Mouse (Mus musculus): ENCODE results near the gene Mylk4.

Mylk4 gene

DNA sequence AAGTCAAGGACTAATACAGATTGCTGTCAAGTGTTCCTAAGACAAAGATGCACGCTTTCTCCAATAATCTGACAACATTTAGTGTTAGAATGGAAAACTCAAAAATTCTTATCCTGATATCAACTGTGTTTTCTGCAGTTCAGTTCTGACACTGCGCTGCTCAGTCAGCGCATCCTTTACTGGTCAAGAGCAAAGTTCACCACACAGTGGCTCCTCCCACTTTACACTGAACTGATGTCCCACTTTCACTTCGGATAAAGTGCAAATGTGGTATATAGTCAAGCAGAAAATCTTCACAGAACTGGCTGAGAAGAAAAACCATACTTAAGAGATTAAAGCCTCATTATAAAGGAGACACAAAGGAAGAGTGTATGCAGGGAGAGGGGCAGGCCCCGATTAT, 11.4 kb upstream of the Mylk4 start:
- DNase-seq = no peak

DNA sequence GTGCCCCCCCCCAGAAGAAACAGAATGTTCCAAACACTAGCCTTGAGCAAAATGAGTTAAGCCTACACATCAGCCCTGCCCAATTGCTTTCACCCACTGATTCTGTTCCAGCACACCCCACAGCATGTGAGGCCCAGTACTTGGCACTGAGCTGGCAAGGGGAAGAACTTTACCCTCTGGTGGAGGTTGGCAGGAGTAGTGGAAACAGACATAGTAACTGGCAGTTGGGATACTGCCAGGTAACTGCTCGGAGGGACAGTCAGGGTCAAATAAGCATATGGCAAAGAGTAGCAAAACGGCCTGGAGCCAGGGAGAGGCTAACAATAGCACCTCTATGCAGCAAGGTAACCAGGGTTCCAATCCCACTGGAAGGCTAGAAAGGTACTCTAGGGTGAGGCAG, 10.9 kb upstream of the Mylk4 start:
- peak; percentile 98 for DNase-seq

DNA sequence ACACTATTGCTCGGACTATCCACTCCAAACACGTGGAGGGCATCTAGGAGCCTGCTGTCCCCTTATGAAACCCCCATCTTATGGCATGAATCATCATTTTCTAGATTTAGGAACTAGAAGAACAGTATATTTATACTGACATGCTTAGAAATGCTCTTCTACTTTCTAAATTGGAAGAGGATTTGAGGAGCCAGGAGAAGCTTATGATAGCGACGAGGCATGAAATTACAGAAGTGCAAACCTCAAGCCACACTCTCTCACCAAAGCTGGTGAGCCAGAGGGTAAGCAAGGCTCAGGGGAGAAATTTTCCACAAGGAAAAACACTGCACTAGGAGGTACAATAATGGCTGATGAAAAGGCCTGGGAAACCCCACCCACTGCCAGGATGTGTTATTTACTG, 6.0 kb upstream of the Mylk4 start:
- DNase-seq = no peak

DNA sequence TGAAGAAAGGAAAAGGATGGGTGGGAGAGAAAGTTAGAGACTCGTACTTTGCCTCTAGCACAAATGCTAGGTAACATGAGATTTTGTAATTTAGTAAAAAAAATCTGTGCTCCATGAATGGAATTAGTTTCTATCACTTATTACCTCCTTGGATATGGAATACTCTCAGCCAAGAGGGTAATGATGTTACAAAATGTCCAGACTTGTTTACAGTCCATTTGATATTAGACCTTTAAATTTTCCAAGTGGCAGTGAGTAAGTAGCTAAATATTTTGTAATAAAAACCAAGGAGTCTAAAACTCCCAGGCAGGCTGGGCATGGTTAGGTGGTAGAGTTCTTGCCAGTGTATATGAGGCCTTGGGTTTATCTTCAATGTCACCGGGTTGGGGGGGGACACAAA, 3.8 kb upstream of the Mylk4 start:
- DNase-seq = no peak

DNA sequence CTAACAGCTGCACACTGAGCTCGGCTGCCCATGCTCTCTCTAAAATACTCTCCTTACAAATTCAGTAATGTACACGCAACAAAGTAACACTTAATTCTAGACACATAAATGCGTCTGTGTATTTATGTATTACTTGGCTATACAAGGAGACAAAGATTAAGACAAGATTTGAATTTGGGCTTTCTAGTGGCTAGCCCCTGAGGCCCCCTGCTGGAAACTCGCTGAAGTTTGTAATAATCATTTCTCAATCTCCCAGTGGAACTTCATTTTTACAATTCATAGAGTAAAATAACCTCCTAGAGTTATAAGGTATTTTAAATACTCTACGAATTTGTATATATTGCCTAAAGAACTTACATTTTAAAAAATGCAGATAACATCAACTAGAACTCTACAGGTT, 699 bp downstream of the Mylk4 start:
- DNase-seq = no peak

DNA sequence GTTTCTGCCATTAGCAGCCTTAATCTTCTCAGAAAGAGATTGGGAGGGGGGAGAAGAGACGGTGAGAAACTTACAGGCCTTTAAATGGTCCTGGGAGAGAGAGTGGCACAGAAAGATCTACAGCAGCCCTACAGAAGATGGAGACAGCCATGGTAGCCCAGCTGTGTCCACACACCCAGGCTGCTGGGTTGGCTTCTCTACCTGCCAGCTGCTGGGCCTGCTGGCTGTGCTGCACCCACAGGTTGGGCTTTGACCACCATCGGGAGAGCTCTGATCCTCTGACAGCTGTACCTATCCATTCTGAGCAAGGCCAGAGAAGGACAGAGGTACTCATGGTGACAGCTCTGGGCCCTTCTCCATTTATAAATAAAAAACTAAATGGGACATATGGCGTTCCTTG, 4.9 kb downstream of the Mylk4 start:
- DNase-seq = no peak

DNA sequence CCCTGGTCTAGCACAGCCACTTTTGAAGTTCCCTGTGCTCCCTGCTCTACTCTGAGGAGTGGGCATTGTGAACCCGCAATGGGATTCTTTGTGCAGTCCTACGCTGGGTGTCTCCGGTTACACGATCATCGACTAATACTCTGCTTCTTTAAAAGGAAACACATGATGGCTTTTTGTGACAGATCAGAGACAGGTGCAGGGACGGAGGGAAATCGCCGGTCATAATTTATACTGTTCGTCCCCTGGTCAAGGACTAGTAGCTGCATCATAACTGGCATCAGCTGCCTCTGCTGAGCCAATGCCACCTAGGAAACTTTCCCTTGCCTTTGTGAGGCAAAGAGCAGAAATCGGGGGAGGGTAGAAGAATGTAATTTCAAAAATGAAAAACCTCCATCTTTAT, 7.4 kb downstream of the Mylk4 start:
- DNase-seq = peak; percentile 95

DNA sequence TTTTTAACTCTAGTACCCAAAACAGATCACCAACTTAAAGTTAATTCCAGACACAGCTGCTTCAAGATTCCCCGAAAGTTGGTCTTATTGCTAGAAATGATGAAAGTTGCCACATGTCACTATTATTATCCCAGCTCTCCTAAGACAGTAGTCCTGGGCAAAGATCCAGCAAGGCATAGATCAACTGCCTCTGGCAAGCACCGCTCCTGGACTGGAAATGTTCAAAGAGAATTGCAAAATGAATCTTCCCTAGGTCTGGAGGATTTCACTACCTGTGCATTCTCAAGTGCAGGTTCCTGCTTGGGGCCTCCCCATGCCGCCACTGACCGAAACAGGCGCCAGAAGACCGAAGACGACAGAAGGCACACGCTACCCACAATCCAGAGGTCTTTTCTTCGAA, 7.9 kb downstream of the Mylk4 start:
- peak; percentile 91 for DNase-seq

DNA sequence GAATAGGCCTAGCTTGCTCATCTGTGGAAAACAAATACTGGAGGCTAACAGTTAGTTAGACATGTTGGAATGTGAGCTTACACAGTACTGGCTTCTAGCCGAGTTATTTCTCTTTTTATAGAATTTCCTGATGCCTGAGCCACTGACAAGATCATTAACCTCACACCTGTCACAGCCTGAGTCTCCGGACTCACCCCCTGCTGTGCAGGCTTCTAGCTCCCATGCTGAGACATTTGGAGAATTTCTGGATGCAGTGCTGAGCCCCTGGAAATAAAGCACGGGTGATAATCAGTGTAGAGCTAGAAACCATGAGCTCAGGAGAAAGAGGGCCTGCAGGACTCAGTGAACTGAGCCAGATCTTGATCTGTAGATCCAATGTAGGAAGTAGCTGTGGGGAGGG, 13.8 kb downstream of the Mylk4 start:
- peak; percentile 89 for DNase-seq

DNA sequence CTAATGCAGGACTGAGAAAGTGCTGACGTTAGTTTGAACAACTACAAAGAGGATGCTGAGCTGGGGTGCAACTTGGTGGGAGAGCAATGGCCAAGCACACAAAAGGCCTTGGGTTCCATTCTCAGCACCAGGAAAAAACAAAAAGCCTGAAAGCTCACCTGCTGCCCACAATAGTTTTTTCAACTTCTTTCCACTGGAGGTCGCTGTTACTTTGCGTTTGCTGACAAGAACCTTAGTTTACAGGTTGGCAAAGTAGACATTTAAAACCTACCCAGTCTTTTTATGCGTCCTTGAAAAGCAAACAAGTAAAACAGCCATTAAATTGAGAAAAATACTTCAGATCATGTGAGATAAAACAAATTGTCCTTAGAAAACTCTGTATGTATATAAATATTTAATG, 15.7 kb downstream of the Mylk4 start:
- DNase-seq = no peak

DNA sequence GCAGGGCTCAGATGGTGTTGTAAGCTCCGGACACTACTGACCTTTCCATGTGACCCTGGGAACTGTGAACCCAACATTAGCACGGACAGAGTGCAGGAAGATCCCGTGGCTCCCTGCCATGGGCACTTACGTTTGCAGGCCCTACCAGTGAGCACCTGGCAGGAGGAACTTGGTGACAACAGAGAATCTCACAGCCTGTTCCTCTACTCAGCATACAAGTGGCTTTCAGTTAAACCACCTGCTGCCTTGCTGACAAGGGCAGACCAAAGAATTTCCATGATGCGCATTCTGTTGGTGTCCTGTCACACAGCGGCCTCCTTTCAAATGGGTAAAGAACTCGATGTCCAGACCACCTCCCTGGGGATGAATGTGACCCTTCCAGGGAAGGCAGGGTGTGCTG, 19.3 kb downstream of the Mylk4 start:
- DNase-seq = peak; percentile 99

DNA sequence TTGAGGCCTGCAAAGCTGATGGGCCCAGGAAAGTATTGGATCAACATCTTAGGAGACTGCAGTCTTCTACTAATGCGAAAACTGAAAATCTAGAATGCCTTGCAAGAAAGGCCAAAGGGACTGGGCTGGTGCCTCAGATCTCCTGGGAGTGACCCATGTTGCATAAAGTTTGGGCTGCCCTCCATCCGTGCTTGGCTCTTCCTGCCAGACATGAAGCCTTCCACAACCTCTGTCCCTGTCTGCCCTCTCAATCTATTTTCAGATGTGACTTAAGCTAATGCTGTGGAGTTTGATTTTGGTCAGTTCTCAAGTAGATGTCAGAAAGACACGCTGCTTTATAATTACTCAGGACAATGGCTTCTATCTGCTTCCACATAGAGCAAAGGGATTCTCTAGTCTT, 20.6 kb downstream of the Mylk4 start:
- peak; percentile 97 for DNase-seq

DNA sequence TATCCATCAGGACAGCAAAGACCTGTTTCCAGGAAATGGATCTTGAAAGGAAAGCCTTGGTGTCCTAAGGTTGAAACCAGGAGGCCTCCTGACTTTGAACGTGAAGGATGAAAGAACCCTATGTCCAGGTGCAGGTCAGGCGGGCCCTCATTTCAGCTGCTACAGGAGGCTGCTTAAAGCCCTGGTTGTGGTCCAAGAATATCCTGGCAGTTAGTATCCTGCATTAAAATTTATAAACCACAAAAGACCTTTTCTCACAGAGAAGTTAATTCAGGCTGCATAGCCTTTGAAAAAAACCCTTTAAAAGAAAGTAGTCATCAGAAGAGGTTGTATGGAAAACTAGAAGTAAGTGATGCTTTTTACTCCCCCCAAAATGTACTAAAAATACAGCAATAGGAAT, 23.0 kb downstream of the Mylk4 start:
- peak; percentile 22 for DNase-seq

DNA sequence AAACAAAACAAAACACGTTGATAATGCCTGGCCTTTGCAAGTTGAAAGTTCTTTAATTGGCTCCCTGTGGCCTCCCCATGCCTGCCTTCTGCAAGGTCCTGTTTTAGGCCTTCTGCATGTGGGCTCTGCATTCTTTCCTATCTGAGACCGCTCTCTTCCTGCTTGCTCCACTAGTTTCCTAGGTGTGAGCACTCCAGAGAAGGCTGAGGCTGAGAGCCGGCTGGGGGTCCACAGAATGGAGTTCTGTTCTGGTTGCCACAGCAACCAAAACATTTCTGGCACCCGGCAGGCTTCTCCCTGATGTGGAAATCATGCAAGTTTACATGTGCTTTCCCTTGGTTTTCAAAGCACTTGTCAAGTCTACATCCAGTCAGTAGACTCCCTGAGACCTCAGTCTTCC, 24.7 kb downstream of the Mylk4 start:
- peak; percentile 83 for DNase-seq

DNA sequence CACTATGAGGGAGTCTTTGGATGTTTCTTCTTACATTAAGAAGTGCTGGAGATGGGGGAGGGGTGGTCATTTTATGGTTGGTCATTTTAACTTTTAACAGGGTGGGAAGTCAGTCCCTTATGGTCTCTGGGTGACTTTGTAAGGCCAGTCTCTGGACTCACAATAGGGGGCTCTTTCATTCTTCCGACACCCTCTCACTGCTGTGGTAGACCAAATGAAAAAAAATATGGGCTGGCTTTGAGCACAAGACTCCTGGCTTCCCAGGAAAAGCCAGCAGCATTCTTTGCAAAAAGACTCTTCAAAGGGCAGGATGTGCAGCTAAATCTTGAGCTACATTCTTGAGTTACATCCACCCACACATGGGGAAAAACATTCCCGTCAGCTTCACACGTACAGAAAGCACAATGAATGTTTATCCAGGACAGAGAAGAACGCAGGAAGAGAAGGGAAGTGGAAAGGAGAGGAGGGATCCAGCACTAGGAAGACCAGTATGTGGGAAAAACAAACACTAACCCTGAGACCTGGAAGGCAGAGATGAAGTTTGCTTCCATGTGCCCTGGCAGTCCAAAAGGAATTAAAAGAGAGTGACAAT, 31.6 kb downstream of the Mylk4 start:
- DNase-seq = peak; percentile 61

DNA sequence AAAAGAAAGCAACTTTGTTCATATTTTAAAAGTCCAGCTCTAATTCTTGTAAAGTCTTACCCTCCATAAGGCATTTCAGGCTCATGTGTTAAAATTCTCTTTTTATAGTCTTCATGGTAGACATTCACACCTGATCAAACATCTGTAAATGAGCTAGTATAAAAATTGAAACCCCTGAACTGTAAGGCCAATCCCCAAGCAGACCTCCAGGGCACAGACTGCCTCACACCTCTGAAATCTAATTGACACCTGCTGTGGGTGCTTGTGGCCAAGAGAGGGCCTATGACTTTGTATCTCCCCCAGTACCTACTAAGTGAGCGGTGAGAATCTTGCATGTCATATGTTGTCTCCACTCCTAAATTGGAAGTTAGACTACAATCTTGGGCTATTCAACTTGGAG, 33.2 kb downstream of the Mylk4 start:
- DNase-seq = peak; percentile 66

DNA sequence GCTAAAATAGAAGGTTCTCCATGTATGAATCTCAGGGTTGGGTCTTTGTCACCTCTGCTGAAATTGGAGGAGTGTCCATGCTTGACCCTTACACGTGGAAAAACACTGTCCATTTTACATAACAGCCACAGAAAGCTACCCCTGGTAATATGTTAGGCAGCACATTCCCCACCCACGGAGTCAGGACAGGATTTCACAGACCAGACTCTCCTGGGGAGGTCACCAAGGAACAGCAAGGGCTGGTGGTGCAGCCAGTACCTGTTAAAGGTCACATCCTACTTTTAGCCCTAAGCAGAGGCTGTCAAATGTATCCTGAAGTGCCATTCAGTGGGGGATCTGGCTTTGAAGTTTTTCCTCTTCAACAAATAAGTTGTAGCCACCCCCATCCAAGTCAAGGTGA, 35.3 kb downstream of the Mylk4 start:
- DNase-seq = peak; percentile 90

DNA sequence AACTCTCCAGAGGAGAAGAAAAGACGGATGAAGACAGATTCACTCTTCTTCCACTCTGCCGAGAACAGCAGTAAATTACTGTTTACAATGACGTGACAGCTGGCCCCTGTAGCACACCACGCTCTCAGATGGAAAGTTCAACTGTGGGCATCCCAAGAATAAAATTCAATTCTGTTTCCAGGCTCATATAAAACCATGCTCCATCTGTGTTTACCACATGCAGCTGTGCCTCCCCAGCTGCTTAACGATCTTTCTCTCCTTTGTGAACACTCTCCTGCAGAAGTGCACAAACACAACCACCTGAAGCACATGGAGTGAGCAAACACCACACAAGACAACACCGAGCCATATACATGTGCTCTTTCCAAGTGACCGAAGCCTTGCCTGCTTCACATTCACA, 42.6 kb downstream of the Mylk4 start:
- peak; percentile 64 for DNase-seq

DNA sequence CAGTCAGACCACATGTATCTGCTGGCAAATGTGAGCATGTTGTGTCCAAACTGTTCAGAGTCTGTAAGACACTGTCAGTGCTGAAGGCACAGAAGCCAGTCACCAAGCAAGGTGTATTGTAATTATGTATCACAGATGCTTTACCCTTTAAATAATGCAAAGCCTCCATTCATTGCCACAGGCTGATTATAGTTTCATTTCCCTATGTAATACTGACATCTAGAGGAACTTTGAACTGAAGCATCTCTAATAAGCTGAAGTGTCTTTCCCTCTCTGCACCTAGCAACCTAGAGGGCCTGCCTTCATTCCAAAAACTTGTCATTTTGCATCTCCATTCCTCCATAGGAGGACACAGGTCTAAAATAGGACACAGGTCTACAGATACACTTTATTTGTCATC, 52.5 kb downstream of the Mylk4 start:
- no peak for DNase-seq

DNA sequence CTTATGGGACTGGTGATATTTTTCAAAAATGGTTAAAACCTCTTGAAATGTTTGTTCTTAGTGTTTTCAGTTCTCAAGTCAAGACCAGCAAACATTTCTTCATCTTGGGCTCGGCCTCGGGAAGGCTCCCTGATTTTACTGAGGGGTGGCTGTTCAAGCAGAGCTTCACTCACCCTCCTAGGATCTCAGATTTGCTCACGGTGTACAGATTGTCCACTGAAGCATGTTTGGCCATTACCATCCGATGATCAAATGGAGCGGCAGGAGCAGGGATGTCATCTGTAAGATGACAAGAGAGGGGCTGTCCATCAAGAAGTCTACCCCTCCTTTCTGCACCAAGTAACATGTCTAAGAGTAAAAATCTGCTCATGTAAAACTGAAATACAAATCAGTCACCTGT, 59.1 kb downstream of the Mylk4 start:
- peak; percentile 55 for DNase-seq

DNA sequence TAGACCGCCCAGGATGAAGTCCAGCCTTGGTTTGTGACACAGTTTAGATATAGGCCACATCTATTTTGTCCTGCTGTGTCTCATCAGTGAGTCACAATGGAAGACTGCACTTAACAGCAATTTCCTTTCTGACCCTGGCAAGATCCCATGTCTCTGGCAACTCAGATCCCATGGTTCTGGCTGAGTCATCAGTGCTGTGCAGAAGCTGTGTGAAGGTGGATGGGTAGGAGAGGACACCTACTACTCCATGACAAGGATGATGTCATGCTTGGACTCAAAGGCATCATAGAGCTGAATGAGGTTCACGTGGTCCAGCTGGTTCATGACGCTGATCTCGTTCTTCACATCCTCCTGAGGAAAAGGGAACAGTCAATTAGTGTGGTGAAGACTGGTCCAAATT, 62.0 kb downstream of the Mylk4 start:
- peak; percentile 77 for DNase-seq

DNA sequence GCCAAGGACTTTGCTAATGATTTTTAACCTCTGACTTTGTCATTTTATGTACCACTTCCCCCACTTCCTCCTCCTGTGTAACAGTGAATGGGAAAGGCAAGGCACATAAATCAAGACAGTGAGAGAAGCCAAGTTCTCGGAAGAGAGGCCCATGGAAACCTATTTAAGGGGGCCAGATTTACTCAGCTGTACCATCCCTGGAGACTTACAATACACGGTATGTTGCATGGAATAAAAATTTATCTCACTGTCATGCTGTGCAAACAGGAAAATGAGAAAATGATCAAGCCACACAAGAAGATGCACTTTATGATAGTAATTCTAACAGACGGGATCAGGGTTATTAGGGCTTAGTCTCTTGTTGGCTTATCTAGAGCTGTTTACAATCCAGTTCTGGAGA, 64.5 kb downstream of the Mylk4 start:
- no peak for DNase-seq

DNA sequence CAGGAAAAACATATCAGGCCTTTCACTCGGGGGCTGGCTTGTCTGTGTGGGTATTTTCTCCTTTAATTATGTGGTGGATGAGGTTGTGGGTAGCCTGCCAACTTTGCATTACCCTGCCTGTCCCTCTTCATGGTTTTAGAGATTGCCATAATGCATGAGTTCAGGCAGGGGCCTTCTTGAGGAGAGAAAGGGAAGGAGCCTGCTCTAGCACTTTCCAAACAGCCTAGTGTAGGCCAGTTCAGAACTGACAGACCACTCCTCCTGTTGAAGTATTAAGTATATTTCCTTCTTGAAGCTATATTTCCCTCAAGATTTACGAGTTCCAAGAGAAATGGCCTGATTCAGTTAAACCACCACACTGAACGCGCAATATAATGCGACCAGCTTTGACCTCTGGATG, 66.0 kb downstream of the Mylk4 start:
- DNase-seq = no peak

DNA sequence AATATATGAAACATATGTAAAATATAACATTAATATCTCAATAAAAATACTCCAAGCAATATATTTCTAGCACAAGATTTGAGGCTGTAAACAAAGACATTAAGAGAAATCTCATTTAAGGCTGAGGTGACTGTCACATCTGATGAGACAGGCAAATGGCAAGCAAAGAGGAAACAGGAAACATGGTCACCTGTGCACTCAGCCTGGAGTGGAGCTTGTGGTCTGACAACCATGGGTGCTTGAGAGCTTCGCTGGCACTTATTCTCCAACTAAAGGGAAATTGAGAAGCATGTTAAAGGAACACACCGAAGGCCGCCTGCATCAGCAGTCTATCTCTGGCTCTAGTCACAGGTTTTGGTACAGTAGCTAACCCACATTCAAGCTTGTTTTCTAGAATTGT, 71.2 kb downstream of the Mylk4 start:
- DNase-seq = no peak

DNA sequence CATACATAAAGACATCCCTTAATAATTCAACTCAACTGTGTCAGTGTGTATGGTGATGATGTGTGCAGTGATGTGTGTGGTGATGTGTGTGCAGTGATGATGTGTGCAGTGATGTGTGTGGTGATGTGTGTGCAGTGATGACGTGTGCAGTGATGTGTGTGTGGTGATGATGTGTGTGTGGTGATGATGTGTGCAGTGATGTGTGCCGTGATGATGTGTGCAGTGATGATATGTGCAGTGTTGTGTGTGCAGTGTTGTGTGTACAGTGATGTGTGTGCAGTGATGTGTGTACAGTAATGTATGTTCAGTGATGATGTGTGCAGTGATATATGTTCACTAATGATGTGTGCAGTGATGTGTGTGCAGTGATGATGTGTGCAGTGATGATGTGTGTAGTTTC, 75.9 kb downstream of the Mylk4 start:
- no peak for DNase-seq

Data from heart, adult 11 months (tissue).